7 mouse cellular contexts compared by ENCODE assay signal in genomic region chr7:98102488-98102887, GRCm38 (mm10). TPM values are rescaled to one million over a fixed set of nuclear protein-coding genes. Genes with fewer than 3 reads are reported as not detected.
DNase-seq lines count a peak whose midpoint lies in the region; ATAC-seq lines count a peak whose summit lies in the region.

No protein-coding gene starts in this region.

- WGBS in lung, embryonic 16.5 days = 90% methylated on average over 11 of the region's 11 CpGs
- WGBS in forebrain, embryonic 16.5 days = 95% methylated on average over 11 of the region's 11 CpGs
- WGBS in limb, embryonic 15.5 days = 94% methylated on average over 11 of the region's 11 CpGs
- 97% methylated on average over 11 of the region's 11 CpGs for WGBS in stomach, embryonic 16.5 days

- H3K9ac ChIP-seq in lung, embryonic 16.5 days (ENCODE audit: low read length) = peak overlapping the region; percentile 74
- H3K9ac ChIP-seq in forebrain, embryonic 16.5 days (replicated peaks; ENCODE audit: low read depth, low read length) = peak overlapping the region; percentile 62
- no peak overlapping the region for H3K9ac ChIP-seq in limb, embryonic 15.5 days
- H3K9ac ChIP-seq in stomach, embryonic 16.5 days (ENCODE audit: low read length) = peak overlapping the region; percentile 67

- H3K27ac ChIP-seq in lung, embryonic 16.5 days (ENCODE audit: low read length) = no peak overlapping the region; the same call in 1 of the 2 replicates
- H3K27ac ChIP-seq in forebrain, embryonic 16.5 days (ENCODE audit: low read length) = no peak overlapping the region
- no peak overlapping the region; the same call in 1 of the 2 replicates for H3K27ac ChIP-seq in limb, embryonic 15.5 days
- H3K27ac ChIP-seq in stomach, embryonic 16.5 days (ENCODE audit: low read length) = peak overlapping the region; percentile 62

- H3K36me3 ChIP-seq in lung, embryonic 16.5 days (ENCODE audit: control insufficient read depth, insufficient read depth, low read length) = peaks cover under 1% of the 10 kb centered on the region
- H3K36me3 ChIP-seq in forebrain, embryonic 16.5 days (ENCODE audit: control insufficient read depth, insufficient read depth) = peaks cover 2% of the 10 kb centered on the region
- 0 out of 2 replicates have a peak, but pooled peaks cover under 1% of the 10 kb centered on the region for H3K36me3 ChIP-seq in limb, embryonic 15.5 days
- H3K36me3 ChIP-seq in stomach, embryonic 16.5 days (ENCODE audit: control insufficient read depth, insufficient read depth, low read length) = 0 out of 2 replicates have a peak, but pooled peaks cover 1% of the 10 kb centered on the region

- H3K27me3 ChIP-seq in lung, embryonic 16.5 days (ENCODE audit: control insufficient read depth, insufficient read depth, low read depth, low read length) = no peaks in the 10 kb centered on the region
- no peaks in the 10 kb centered on the region for H3K27me3 ChIP-seq in forebrain, embryonic 16.5 days (replicated peaks; ENCODE audit: control insufficient read depth, insufficient read depth, low read length)
- no peaks in the 10 kb centered on the region for H3K27me3 ChIP-seq in limb, embryonic 15.5 days
- H3K27me3 ChIP-seq in stomach, embryonic 16.5 days (ENCODE audit: control insufficient read depth, insufficient read depth, low read length) = no peaks in the 10 kb centered on the region

- no peak overlapping the region for H3K4me3 ChIP-seq in lung, embryonic 16.5 days (ENCODE audit: low read length)
- H3K4me3 ChIP-seq in forebrain, embryonic 16.5 days (replicated peaks; ENCODE audit: low read length) = no peak overlapping the region
- H3K4me3 ChIP-seq in limb, embryonic 15.5 days = no peak overlapping the region
- H3K4me3 ChIP-seq in stomach, embryonic 16.5 days (replicated peaks; ENCODE audit: low read length) = no peak overlapping the region

- peaks cover 10% of the 10 kb centered on the region; the same call in 1 of the 2 replicates for H3K4me1 ChIP-seq in lung, embryonic 16.5 days (replicated peaks; ENCODE audit: control insufficient read depth, insufficient read depth, low read length)
- peaks cover 9% of the 10 kb centered on the region for H3K4me1 ChIP-seq in forebrain, embryonic 16.5 days (replicated peaks; ENCODE audit: control insufficient read depth, insufficient read depth, low read length)
- peaks cover 16% of the 10 kb centered on the region for H3K4me1 ChIP-seq in limb, embryonic 15.5 days
- H3K4me1 ChIP-seq in stomach, embryonic 16.5 days (ENCODE audit: control insufficient read depth, insufficient read depth, low read length) = no peaks in the 10 kb centered on the region

- no peak for DNase-seq in lung, postnatal 4 days
- no peak for DNase-seq in urinary bladder, postnatal 4 days (ENCODE audit: low spot score in 2 of 2)
- no peak for DNase-seq in gastrocnemius, postnatal 14 days

- H3K9me3 ChIP-seq in lung, embryonic 16.5 days (ENCODE audit: control insufficient read depth, low read length) = no peaks in the 10 kb centered on the region
- no peaks in the 10 kb centered on the region for H3K9me3 ChIP-seq in forebrain, embryonic 16.5 days (ENCODE audit: control insufficient read depth, low read length)
- H3K9me3 ChIP-seq in limb, embryonic 15.5 days = no peaks in the 10 kb centered on the region
- H3K9me3 ChIP-seq in stomach, embryonic 16.5 days (replicated peaks; ENCODE audit: control insufficient read depth, low read length) = no peaks in the 10 kb centered on the region

- no peak for ATAC-seq in lung, embryonic 16.5 days (ENCODE audit: low read depth)
- peak; percentile 11; the same call in 1 of the 2 replicates for ATAC-seq in forebrain, embryonic 16.5 days
- ATAC-seq in limb, embryonic 15.5 days (ENCODE audit: insufficient number of reproducible peaks, low FRiP score, low TSS enrichment, low read depth) = no peak
- ATAC-seq in stomach, embryonic 16.5 days (ENCODE audit: insufficient read depth, low FRiP score) = no peak

- peak overlapping the region; percentile 66 for H3K4me2 ChIP-seq in lung, embryonic 16.5 days (ENCODE audit: low read depth, low read length)
- H3K4me2 ChIP-seq in forebrain, embryonic 16.5 days (ENCODE audit: low read length) = no peak overlapping the region; the same call in 1 of the 2 replicates
- H3K4me2 ChIP-seq in limb, embryonic 15.5 days = peak overlapping the region; percentile 39; the same call in 1 of the 2 replicates
- no peak overlapping the region for H3K4me2 ChIP-seq in stomach, embryonic 16.5 days (ENCODE audit: low read depth, low read length)

- intact Hi-C loops in gastrocnemius, postnatal 14 days (cut with DNase I; ENCODE audit: low total_unique reads) = no loop called here

RNA-seq across cellular contexts. Expression of gene Myo7a, which starts 16.8 kb away (rescaled TPM):
- 9.9 and 11.3 TPM in 2 replicates for polyA plus RNA-seq in lung, embryonic 16.5 days (2015; fragmentation: Nextera tagmentation; extraction: Ambion mirVana)
- 17.9 and 18.1 TPM in 2 replicates for polyA plus RNA-seq in forebrain, embryonic 16.5 days (2015; fragmentation: Nextera tagmentation; extraction: Ambion mirVana)
- polyA plus RNA-seq in limb, embryonic 15.5 days (2015; fragmentation: Nextera tagmentation; extraction: Ambion mirVana) = 8.0 and 8.1 TPM in 2 replicates
- 10.9 and 11.4 TPM in 2 replicates for polyA plus RNA-seq in stomach, embryonic 16.5 days (2015; fragmentation: Nextera tagmentation; extraction: Ambion mirVana)
- 1 to 10 TPM; 4.6 to 5.4 TPM for total RNA-seq in gastrocnemius, postnatal 14 days (2021)

RNA-seq across cellular contexts. Expression of gene Omp, which starts 42.8 kb away (rescaled TPM):
- polyA plus RNA-seq in lung, embryonic 16.5 days (2015; fragmentation: Nextera tagmentation; extraction: Ambion mirVana) = 0.25 and 0.73 TPM in 2 replicates
- polyA plus RNA-seq in forebrain, embryonic 16.5 days (2015; fragmentation: Nextera tagmentation; extraction: Ambion mirVana) = 0.66 and 0.84 TPM in 2 replicates
- 0.18 and 0.45 TPM in 2 replicates for polyA plus RNA-seq in limb, embryonic 15.5 days (2015; fragmentation: Nextera tagmentation; extraction: Ambion mirVana)
- 2.1 and 2.5 TPM in 2 replicates for polyA plus RNA-seq in stomach, embryonic 16.5 days (2015; fragmentation: Nextera tagmentation; extraction: Ambion mirVana)
- under 1 TPM in 1 of 2 experiments, not detected in 1; 0.13 TPM for total RNA-seq in gastrocnemius, postnatal 14 days (2021)

Comparison
In these comparisons a context has a peak if more than half of its experiments do, and no peak if none do; other contexts are left out.
1. H3K4me2 ChIP-seq: peak in lung, embryonic 16.5 days (single experiment) and limb, embryonic 15.5 days (single experiment); none in forebrain, embryonic 16.5 days (single experiment) and stomach, embryonic 16.5 days (single experiment).